Mouse (Mus musculus): ENCODE results near the gene Tef. TPM values are rescaled to one million over a fixed set of nuclear protein-coding genes. Genes with fewer than 3 reads are reported as not detected.

The Tef gene
- polyA plus RNA-seq, 1 experiment from 2014 or later = 23.4 TPM

- Histone ChIP-seq H3K9me3 (ENCODE audit: control insufficient read depth, low read length) (no peaks in the 10 kb centered on the region), H3K9ac (ENCODE audit: low read length) (no peak overlapping the region), H3K4me3 (ENCODE audit: control insufficient read depth in 1 of 2, insufficient read depth in 1 of 2, low read depth in 1 of 2, low read length in 2 of 2) (no peak overlapping the region), H3K27me3 (ENCODE audit: control insufficient read depth, insufficient read depth, low read length) (no peaks in the 10 kb centered on the region), H3K36me3 (ENCODE audit: control insufficient read depth, insufficient read depth, low read length) (no peaks in the 10 kb centered on the region), H3K4me1 (ENCODE audit: control insufficient read depth in 2 of 2, insufficient read depth in 2 of 2, low read length in 2 of 2) (peaks cover 22 to 56% of the 10 kb centered on the region in 2 experiments), H3K27ac (replicated peaks in 1 of 2; ENCODE audit: control insufficient read depth in 1 of 2, insufficient read depth in 1 of 2, low read depth in 2 of 2, low read length in 2 of 2) (no peak overlapping the region), H3K4me2 (ENCODE audit: low read length) (no peak overlapping the region)
- 65% methylated on average over 2 of the region's 2 CpGs for WGBS
- no peak for ATAC-seq (ENCODE audit: insufficient number of reproducible peaks, insufficient read depth, low FRiP score, low read depth)
These were observed 6.6 kb downstream of the Tef start for GRCm38 (mm10) chr15:81808799-81809198.

- Histone ChIP-seq H3K9me3 (ENCODE audit: control insufficient read depth, low read length) (no peaks in the 10 kb centered on the region), H3K27me3 (ENCODE audit: control insufficient read depth, insufficient read depth, low read length) (no peaks in the 10 kb centered on the region), H3K4me2 (ENCODE audit: low read length) (peak overlapping the region; percentile 69), H3K4me1 (ENCODE audit: control insufficient read depth in 2 of 2, insufficient read depth in 2 of 2, low read length in 2 of 2) (peaks cover 18 to 48% of the 10 kb centered on the region in 2 experiments), H3K9ac (ENCODE audit: low read length) (peak overlapping the region; percentile 72), H3K4me3 (ENCODE audit: control insufficient read depth in 1 of 2, insufficient read depth in 1 of 2, low read depth in 1 of 2, low read length in 2 of 2) (peak overlapping the region in 1 of 2 experiments; percentile 66; a peak in 3 of 4 replicates), H3K36me3 (ENCODE audit: control insufficient read depth, insufficient read depth, low read length) (no peaks in the 10 kb centered on the region), H3K27ac (replicated peaks in 1 of 2; ENCODE audit: control insufficient read depth in 1 of 2, insufficient read depth in 1 of 2, low read depth in 2 of 2, low read length in 2 of 2) (peak overlapping the region; percentile 86 to 98)
- ATAC-seq (ENCODE audit: insufficient number of reproducible peaks, insufficient read depth, low FRiP score, low read depth) = no peak
- 40% methylated on average over 1 of the region's 1 CpGs for WGBS
These were observed 7.3 kb downstream of the Tef start for GRCm38 (mm10) chr15:81809550-81809949.

- H3K4me2 ChIP-seq (ENCODE audit: low read length) = peak overlapping the region; percentile 69
- peak overlapping the region; percentile 66 to 69 for H3K4me3 ChIP-seq (ENCODE audit: control insufficient read depth in 1 of 2, insufficient read depth in 1 of 2, low read depth in 1 of 2, low read length in 2 of 2)
- H3K9me3 ChIP-seq (ENCODE audit: control insufficient read depth, low read length) = no peaks in the 10 kb centered on the region
- H3K4me1 ChIP-seq (ENCODE audit: control insufficient read depth in 2 of 2, insufficient read depth in 2 of 2, low read length in 2 of 2) = peaks cover 13 to 42% of the 10 kb centered on the region in 2 experiments
- 1% methylated on average over 10 of the region's 10 CpGs for WGBS
- ATAC-seq (ENCODE audit: insufficient number of reproducible peaks, insufficient read depth, low FRiP score, low read depth) = peak; percentile 23; the same call in 1 of the 2 replicates
- peak overlapping the region; percentile 86 to 98 for H3K27ac ChIP-seq (replicated peaks in 1 of 2; ENCODE audit: control insufficient read depth in 1 of 2, insufficient read depth in 1 of 2, low read depth in 2 of 2, low read length in 2 of 2)
- peaks cover 4% of the 10 kb centered on the region for H3K36me3 ChIP-seq (ENCODE audit: control insufficient read depth, insufficient read depth, low read length)
- no peaks in the 10 kb centered on the region for H3K27me3 ChIP-seq (ENCODE audit: control insufficient read depth, insufficient read depth, low read length)
- H3K9ac ChIP-seq (ENCODE audit: low read length) = peak overlapping the region; percentile 72
These were observed 7.9 kb downstream of the Tef start for GRCm38 (mm10) chr15:81810150-81810549.

GRCm38 (mm10) chr15:81810671-81811598, 8.7 kb downstream of the Tef start:
- Histone ChIP-seq H3K9me3 (ENCODE audit: control insufficient read depth, low read length) (no peaks in the 10 kb centered on the region), H3K4me2 (ENCODE audit: low read length) (peak overlapping the region; percentile 69), H3K27me3 (ENCODE audit: control insufficient read depth, insufficient read depth, low read length) (no peaks in the 10 kb centered on the region), H3K27ac (replicated peaks in 1 of 2; ENCODE audit: control insufficient read depth in 1 of 2, insufficient read depth in 1 of 2, low read depth in 2 of 2, low read length in 2 of 2) (peak overlapping the region; percentile 86 to 98), H3K9ac (ENCODE audit: low read length) (peak overlapping the region; percentile 79), H3K4me3 (ENCODE audit: control insufficient read depth in 1 of 2, insufficient read depth in 1 of 2, low read depth in 1 of 2, low read length in 2 of 2) (peak overlapping the region; percentile 66 to 74), H3K4me1 (ENCODE audit: control insufficient read depth in 2 of 2, insufficient read depth in 2 of 2, low read length in 2 of 2) (peaks cover 7 to 34% of the 10 kb centered on the region in 2 experiments), H3K36me3 (ENCODE audit: control insufficient read depth, insufficient read depth, low read length) (peaks cover 12% of the 10 kb centered on the region)
- peak; percentile 96 for ATAC-seq (ENCODE audit: insufficient number of reproducible peaks, insufficient read depth, low FRiP score, low read depth)
- under 1% methylated on average over 88 of the region's 89 CpGs for WGBS

GRCm38 (mm10) chr15:81811599-81811996, 9.4 kb downstream of the Tef start:
- Histone ChIP-seq H3K4me1 (ENCODE audit: control insufficient read depth in 2 of 2, insufficient read depth in 2 of 2, low read length in 2 of 2) (peaks cover 5 to 28% of the 10 kb centered on the region in 2 experiments), H3K27me3 (ENCODE audit: control insufficient read depth, insufficient read depth, low read length) (no peaks in the 10 kb centered on the region), H3K4me2 (ENCODE audit: low read length) (peak overlapping the region; percentile 69), H3K36me3 (ENCODE audit: control insufficient read depth, insufficient read depth, low read length) (peaks cover 19% of the 10 kb centered on the region), H3K4me3 (ENCODE audit: control insufficient read depth in 1 of 2, insufficient read depth in 1 of 2, low read depth in 1 of 2, low read length in 2 of 2) (peak overlapping the region; percentile 66), H3K9me3 (ENCODE audit: control insufficient read depth, low read length) (no peaks in the 10 kb centered on the region), H3K9ac (ENCODE audit: low read length) (peak overlapping the region; percentile 79), H3K27ac (replicated peaks in 1 of 2; ENCODE audit: control insufficient read depth in 1 of 2, insufficient read depth in 1 of 2, low read depth in 2 of 2, low read length in 2 of 2) (peak overlapping the region; percentile 37 to 79; a peak in 3 of 4 replicates)
- ATAC-seq (ENCODE audit: insufficient number of reproducible peaks, insufficient read depth, low FRiP score, low read depth) = peak; percentile 19
- 2% methylated on average over 23 of the region's 26 CpGs for WGBS

- Histone ChIP-seq H3K9ac (ENCODE audit: low read length) (peak overlapping the region; percentile 79), H3K27me3 (ENCODE audit: control insufficient read depth, insufficient read depth, low read length) (no peaks in the 10 kb centered on the region), H3K4me1 (ENCODE audit: control insufficient read depth in 2 of 2, insufficient read depth in 2 of 2, low read length in 2 of 2) (peaks cover 5 to 27% of the 10 kb centered on the region in 2 experiments), H3K9me3 (ENCODE audit: control insufficient read depth, low read length) (no peaks in the 10 kb centered on the region), H3K4me2 (ENCODE audit: low read length) (peak overlapping the region; percentile 69), H3K36me3 (ENCODE audit: control insufficient read depth, insufficient read depth, low read length) (peaks cover 26% of the 10 kb centered on the region), H3K4me3 (ENCODE audit: control insufficient read depth in 1 of 2, insufficient read depth in 1 of 2, low read depth in 1 of 2, low read length in 2 of 2) (peak overlapping the region; percentile 66), H3K27ac (replicated peaks in 1 of 2; ENCODE audit: control insufficient read depth in 1 of 2, insufficient read depth in 1 of 2, low read depth in 2 of 2, low read length in 2 of 2) (peak overlapping the region in 1 of 2 experiments; percentile 79; a peak in 2 of 4 replicates)
- ATAC-seq (ENCODE audit: insufficient number of reproducible peaks, insufficient read depth, low FRiP score, low read depth) = no peak
- WGBS = 41% methylated on average over 3 of the region's 3 CpGs
These were observed 10.1 kb downstream of the Tef start for GRCm38 (mm10) chr15:81812287-81812686.

- ATAC-seq (ENCODE audit: insufficient number of reproducible peaks, insufficient read depth, low FRiP score, low read depth) = no peak
- Histone ChIP-seq H3K4me3 (ENCODE audit: control insufficient read depth in 1 of 2, insufficient read depth in 1 of 2, low read depth in 1 of 2, low read length in 2 of 2) (peak overlapping the region in 1 of 2 experiments; percentile 66; a peak in 1 of 4 replicates), H3K9me3 (ENCODE audit: control insufficient read depth, low read length) (no peaks in the 10 kb centered on the region), H3K9ac (ENCODE audit: low read length) (peak overlapping the region; percentile 79), H3K4me1 (ENCODE audit: control insufficient read depth in 2 of 2, insufficient read depth in 2 of 2, low read length in 2 of 2) (peaks cover 5 to 27% of the 10 kb centered on the region in 2 experiments), H3K36me3 (ENCODE audit: control insufficient read depth, insufficient read depth, low read length) (peaks cover 32% of the 10 kb centered on the region), H3K27ac (replicated peaks in 1 of 2; ENCODE audit: control insufficient read depth in 1 of 2, insufficient read depth in 1 of 2, low read depth in 2 of 2, low read length in 2 of 2) (no peak overlapping the region; a peak in 1 of 4 replicates), H3K27me3 (ENCODE audit: control insufficient read depth, insufficient read depth, low read length) (no peaks in the 10 kb centered on the region), H3K4me2 (ENCODE audit: low read length) (peak overlapping the region; percentile 69)
- WGBS = 59% methylated on average over 7 of the region's 7 CpGs
These were observed 10.7 kb downstream of the Tef start for GRCm38 (mm10) chr15:81812696-81813631.

Measured in heart, embryonic 14.5 days (tissue).